Mouse (Mus musculus): ENCODE data around the gene Hist1h3i. TPM values are rescaled to one million over a fixed set of nuclear protein-coding genes. Genes with fewer than 3 reads are reported as not detected.

Hist1h3i gene
- total RNA-seq, 2 experiments from 2014 or later = 199 to 235 TPM

DNA sequence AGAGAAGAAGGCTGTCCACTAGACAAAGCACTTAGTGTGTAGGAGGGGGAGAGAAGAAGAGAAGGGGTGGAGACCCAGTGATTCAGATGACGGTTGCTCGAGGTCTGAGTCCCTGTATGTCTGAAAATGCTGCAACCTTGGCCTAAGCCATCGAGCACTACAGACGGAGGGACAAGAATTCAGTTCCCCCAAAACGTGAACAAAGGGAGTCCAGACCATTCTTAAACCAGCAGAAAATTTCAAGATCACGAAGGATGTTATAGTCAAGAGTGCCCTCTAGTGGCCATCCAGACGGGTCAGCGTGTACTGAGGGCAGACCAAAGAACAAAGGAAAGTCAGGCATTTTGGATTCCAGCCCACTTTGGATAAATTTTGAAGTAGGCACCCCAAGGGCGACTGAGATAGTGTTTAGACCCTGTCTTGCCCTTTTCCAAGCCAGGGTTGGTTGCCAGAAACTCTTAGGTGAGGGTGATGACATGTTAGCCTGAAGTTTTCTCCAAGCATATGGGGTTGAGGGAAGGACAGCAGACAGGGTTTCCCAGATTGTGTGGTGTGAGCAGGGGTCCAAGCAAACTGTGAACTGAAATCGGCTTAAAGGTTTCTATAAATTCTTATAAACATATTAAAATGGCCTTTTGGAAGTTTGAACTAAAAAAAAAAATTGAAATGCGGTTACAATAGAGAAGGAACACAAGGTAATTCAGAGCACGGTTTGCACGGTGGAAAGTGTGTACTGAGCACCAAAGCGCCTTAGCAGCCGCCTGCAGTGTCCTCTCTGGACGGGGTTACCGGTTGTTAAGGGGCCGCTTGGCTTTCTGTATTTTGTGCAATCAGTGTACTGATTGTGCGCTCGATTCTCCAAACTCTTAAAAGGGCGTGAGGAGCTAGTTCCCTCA is 48.9 kb downstream of the Hist1h3i start:
- peak; percentile 54 for DNase-seq

DNA sequence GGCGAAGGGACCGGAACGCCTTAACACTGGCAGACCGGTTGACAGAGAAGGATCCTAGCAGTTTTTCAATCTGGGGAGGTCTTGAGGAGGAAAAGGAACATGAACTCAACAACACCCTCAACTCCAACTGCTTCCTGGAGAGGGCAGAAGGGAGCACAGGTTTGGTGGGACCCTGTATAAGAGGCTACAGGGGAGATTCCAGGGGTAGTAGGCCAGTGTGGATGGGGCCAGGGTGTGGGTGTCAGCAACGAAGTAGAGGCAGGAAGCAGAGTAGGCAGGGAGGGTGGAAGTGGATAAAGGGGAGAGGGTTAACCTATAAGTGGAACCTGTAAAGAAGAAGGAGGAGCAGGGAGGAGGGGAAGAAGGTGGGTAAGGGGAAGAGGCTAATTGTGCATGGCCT is 49.7 kb downstream of the Hist1h3i start:
- no peak for DNase-seq

Small RNA genes lying within 50 kb of the gene (microRNA-seq; reads per million reads assigned to microRNA genes)
- 0 reads per million in 2 experiments for gene Gm19658
- gene Gm44346 = 0 reads per million in 2 experiments
- 0 reads per million in 2 experiments for gene Gm44454
- gene Gm44466 = 0 reads per million in 2 experiments

Other genes starting within 250 kb of the Hist1h3i start
- gene Olfr1366, start 240.6 kb downstream of the Hist1h3i start, total RNA-seq (2021) = not detected
- not detected for gene Olfr1535, start 223.5 kb downstream of the Hist1h3i start, total RNA-seq (2021)
- gene Olfr1364, start 201.6 kb downstream of the Hist1h3i start, total RNA-seq (2021) = not detected
- not detected for gene Olfr1362, start 169.3 kb downstream of the Hist1h3i start, total RNA-seq (2021)
- gene Olfr11, start 140.9 kb downstream of the Hist1h3i start, total RNA-seq (2021) = not detected
- not detected for gene Olfr1361, start 120.0 kb downstream of the Hist1h3i start, total RNA-seq (2021)
- not detected for gene Olfr1360, start 106.0 kb downstream of the Hist1h3i start, total RNA-seq (2021)
- gene Olfr1359, start 85.3 kb downstream of the Hist1h3i start, total RNA-seq (2021) = not detected
- gene Hist1h2bl, start 67.2 kb downstream of the Hist1h3i start, total RNA-seq (2021) = 100 to 1,000 TPM; 184 to 186 TPM
- gene Hist1h2ai, start 66.9 kb downstream of the Hist1h3i start, total RNA-seq (2021) = 100 to 1,000 TPM; 125 TPM
- gene Hist1h3h, start 65.7 kb downstream of the Hist1h3i start, total RNA-seq (2021) = 100 to 1,000 TPM; 240 to 265 TPM
- gene Hist1h2bm, start 61.3 kb downstream of the Hist1h3i start, total RNA-seq (2021) = 10 to 100 TPM; 50.7 to 68.7 TPM
- 10 to 100 TPM; 32.2 to 32.7 TPM for gene Hist1h4j, start 48.3 kb downstream of the Hist1h3i start, total RNA-seq (2021)
- gene Hist1h4k, start 32.9 kb downstream of the Hist1h3i start, total RNA-seq (2021) = 100 to 1,000 TPM; 439 to 508 TPM
- 10 to 100 TPM; 71.7 to 78.9 TPM for gene Hist1h2ak, start 29.5 kb downstream of the Hist1h3i start, total RNA-seq (2021)
- 100 to 1,000 TPM in 1 of 2 experiments, 10 to 100 TPM in 1; 94.7 to 110 TPM for gene Hist1h2bn, start 29.2 kb downstream of the Hist1h3i start, total RNA-seq (2021)
- gene Hist1h1b, start 2.7 kb downstream of the Hist1h3i start, total RNA-seq (2021) = 100 to 1,000 TPM; 122 to 129 TPM
- gene Hist1h2an, start 3.8 kb upstream of the Hist1h3i start, total RNA-seq (2021) = 10 to 100 TPM; 37.8 to 38.8 TPM
- 10 to 100 TPM; 78.8 to 79.4 TPM for gene Hist1h2bp, start 4.1 kb upstream of the Hist1h3i start, total RNA-seq (2021)
- 100 to 1,000 TPM; 140 to 150 TPM for gene Hist1h2bq, start 26.8 kb upstream of the Hist1h3i start, total RNA-seq (2021)
- 100 to 1,000 TPM; 240 to 250 TPM for gene Hist1h2ao, start 27.1 kb upstream of the Hist1h3i start, total RNA-seq (2021)
- 100 to 1,000 TPM; 345 to 353 TPM for gene Hist1h4m, start 28.4 kb upstream of the Hist1h3i start, total RNA-seq (2021)
- gene Hist1h4n, start 48.8 kb upstream of the Hist1h3i start, total RNA-seq (2021) = 10 to 100 TPM; 17.9 to 46.6 TPM
- 100 to 1,000 TPM in 1 of 2 experiments, 10 to 100 TPM in 1; 86.5 to 153 TPM for gene Hist1h2ap, start 50.1 kb upstream of the Hist1h3i start, total RNA-seq (2021)
- 100 to 1,000 TPM; 139 to 146 TPM for gene Hist1h2br, start 50.4 kb upstream of the Hist1h3i start, total RNA-seq (2021)
- 1 to 10 TPM in 1 of 2 experiments, under 1 TPM in 1; 0.73 to 1.2 TPM for gene Zfp184, start 161.7 kb upstream of the Hist1h3i start, total RNA-seq (2021)
- not detected for gene Pom121l2, start 197.8 kb upstream of the Hist1h3i start, total RNA-seq (2021)
- not detected for gene Prss16, start 226.4 kb upstream of the Hist1h3i start, total RNA-seq (2021)

Data from gastrocnemius, postnatal 10 days (tissue).